Mouse (Mus musculus): Measurements from ENCODE around the gene Gm10961. TPM values are rescaled to one million over a fixed set of nuclear protein-coding genes. Genes with fewer than 3 reads are reported as not detected.

Gene Gm10961
- polyA plus RNA-seq, 1 experiment: not detected

GRCm38 (mm10) chr3:107629411-107629810, 1.7 kb upstream of the Gm10961 start:
- Histone ChIP-seq H3K27me3 (ENCODE audit: control insufficient read depth, insufficient read depth, low read length, poor library complexity, severe bottlenecking) (no peaks in the 10 kb centered on the region), H3K4me1 (ENCODE audit: control insufficient read depth, insufficient read depth, low read length) (no peaks in the 10 kb centered on the region), H3K36me3 (ENCODE audit: control insufficient read depth, insufficient read depth, low read length, poor library complexity, severe bottlenecking) (peaks cover 8% of the 10 kb centered on the region; the same call in 1 of the 2 replicates), H3K4me3 (ENCODE audit: low read depth, low read length) (no peak overlapping the region), H3K27ac (ENCODE audit: insufficient read depth, low read length) (no peak overlapping the region), H3K9me3 (replicated peaks; ENCODE audit: control insufficient read depth, insufficient read depth, low read length, poor library complexity, severe bottlenecking) (no peaks in the 10 kb centered on the region), H3K9ac (ENCODE audit: low read depth, poor library complexity, severe bottlenecking) (no peak overlapping the region)
- TF ChIP-seq EP300 (IDR thresholded peaks at IDR 0.05; ENCODE audit: insufficient read depth, low read depth, low read length): no peak
- TF ChIP-seq CTCF (IDR thresholded peaks at IDR 0.05; ENCODE audit: low read depth, low read length): no peak
- no peak for TF ChIP-seq POLR2A (IDR thresholded peaks at IDR 0.05; ENCODE audit: insufficient read depth, low read length)

DNA sequence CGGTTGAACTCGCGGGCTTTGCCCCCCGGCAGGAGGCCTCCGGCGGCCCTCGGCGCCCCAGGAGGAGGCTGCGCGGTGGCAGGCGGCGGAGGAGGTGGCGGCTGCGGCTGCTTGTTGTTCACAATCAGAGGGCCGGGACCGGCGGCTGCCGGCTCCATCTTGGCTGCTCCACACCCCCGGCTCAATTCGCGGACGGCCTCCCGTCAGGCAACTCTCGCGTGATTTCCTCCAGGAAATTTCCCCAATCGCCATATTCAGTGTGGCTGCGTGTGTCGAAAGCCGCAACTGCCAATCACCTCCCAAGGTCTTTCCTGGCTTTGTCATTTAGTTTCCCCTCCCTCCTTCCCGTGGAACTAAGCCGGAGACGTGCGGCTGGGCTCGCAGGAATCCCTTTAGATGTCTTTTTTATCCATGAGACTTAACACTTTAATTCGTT, 419 bp downstream of the Gm10961 start, which contains the start of gene Strip1:
Gene Strip1 (minus strand): TSS at position 172 of the 436 bp plus-strand sequence.
- 0 out of 2 replicates have a peak within 1 kb of the TSS, but pooled peaks have one; percentile 11 for H3K27ac ChIP-seq (ENCODE audit: insufficient read depth, low read length)
- H3K4me1 ChIP-seq (ENCODE audit: control insufficient read depth, insufficient read depth, low read length): no peaks in the 10 kb centered on the region
- no peaks in the 10 kb centered on the region for H3K9me3 ChIP-seq (replicated peaks; ENCODE audit: control insufficient read depth, insufficient read depth, low read length, poor library complexity, severe bottlenecking)
- peaks cover 4% of the 10 kb centered on the region; the same call in 1 of the 2 replicates for H3K36me3 ChIP-seq (ENCODE audit: control insufficient read depth, insufficient read depth, low read length, poor library complexity, severe bottlenecking)
- peak within 1 kb of the TSS; percentile 73 for H3K4me3 ChIP-seq (ENCODE audit: low read depth, low read length)
- peak within 1 kb of the TSS; percentile 96 for H3K9ac ChIP-seq (ENCODE audit: low read depth, poor library complexity, severe bottlenecking)
- no peaks in the 10 kb centered on the region for H3K27me3 ChIP-seq (ENCODE audit: control insufficient read depth, insufficient read depth, low read length, poor library complexity, severe bottlenecking)
- TF ChIP-seq CTCF (IDR thresholded peaks at IDR 0.05; ENCODE audit: low read depth, low read length): no peak
- TF ChIP-seq EP300 (IDR thresholded peaks at IDR 0.05; ENCODE audit: insufficient read depth, low read depth, low read length): no peak
- no peak for TF ChIP-seq POLR2A (IDR thresholded peaks at IDR 0.05; ENCODE audit: insufficient read depth, low read length)

DNA sequence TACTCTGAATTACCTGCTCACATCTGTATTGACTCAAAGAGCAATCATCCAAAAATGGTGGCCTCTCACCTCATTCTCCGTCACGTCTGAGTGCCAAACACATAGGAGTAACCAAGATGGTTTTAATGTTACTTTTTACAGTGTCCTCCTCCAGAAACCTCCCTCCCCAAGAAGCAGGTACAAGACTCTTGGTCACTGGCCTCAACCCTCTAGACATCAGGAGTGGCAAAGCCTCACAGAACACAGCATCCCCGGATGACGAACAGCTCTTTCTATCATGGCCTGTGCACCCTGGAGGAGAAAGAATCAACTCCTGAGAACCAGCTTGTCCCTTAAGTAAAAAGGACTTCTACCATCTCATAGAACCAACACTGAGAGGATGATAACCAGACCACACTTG, 1.7 kb downstream of the Gm10961 start:
- Histone ChIP-seq H3K9ac (ENCODE audit: low read depth, poor library complexity, severe bottlenecking) (no peak overlapping the region), H3K4me1 (ENCODE audit: control insufficient read depth, insufficient read depth, low read length) (no peaks in the 10 kb centered on the region), H3K27me3 (ENCODE audit: control insufficient read depth, insufficient read depth, low read length, poor library complexity, severe bottlenecking) (no peaks in the 10 kb centered on the region), H3K36me3 (ENCODE audit: control insufficient read depth, insufficient read depth, low read length, poor library complexity, severe bottlenecking) (no peaks in the 10 kb centered on the region), H3K27ac (ENCODE audit: insufficient read depth, low read length) (no peak overlapping the region), H3K4me3 (ENCODE audit: low read depth, low read length) (no peak overlapping the region), H3K9me3 (replicated peaks; ENCODE audit: control insufficient read depth, insufficient read depth, low read length, poor library complexity, severe bottlenecking) (no peaks in the 10 kb centered on the region)
- no peak for TF ChIP-seq POLR2A (IDR thresholded peaks at IDR 0.05; ENCODE audit: insufficient read depth, low read length)
- no peak for TF ChIP-seq EP300 (IDR thresholded peaks at IDR 0.05; ENCODE audit: insufficient read depth, low read depth, low read length)
- TF ChIP-seq CTCF (IDR thresholded peaks at IDR 0.05; ENCODE audit: low read depth, low read length): no peak

GRCm38 (mm10) chr3:107633906-107634305, 2.8 kb downstream of the Gm10961 start:
- H3K9ac ChIP-seq (ENCODE audit: low read depth, poor library complexity, severe bottlenecking): no peak overlapping the region
- H3K36me3 ChIP-seq (ENCODE audit: control insufficient read depth, insufficient read depth, low read length, poor library complexity, severe bottlenecking): no peaks in the 10 kb centered on the region
- H3K4me3 ChIP-seq (ENCODE audit: low read depth, low read length): no peak overlapping the region
- H3K27me3 ChIP-seq (ENCODE audit: control insufficient read depth, insufficient read depth, low read length, poor library complexity, severe bottlenecking): no peaks in the 10 kb centered on the region
- no peak overlapping the region for H3K27ac ChIP-seq (ENCODE audit: insufficient read depth, low read length)
- H3K9me3 ChIP-seq (replicated peaks; ENCODE audit: control insufficient read depth, insufficient read depth, low read length, poor library complexity, severe bottlenecking): no peaks in the 10 kb centered on the region
- TF ChIP-seq EP300 (IDR thresholded peaks at IDR 0.05; ENCODE audit: insufficient read depth, low read depth, low read length) (no peak), CTCF (IDR thresholded peaks at IDR 0.05; ENCODE audit: low read depth, low read length) (no peak), POLR2A (IDR thresholded peaks at IDR 0.05; ENCODE audit: insufficient read depth, low read length) (no peak)
- no peaks in the 10 kb centered on the region for H3K4me1 ChIP-seq (ENCODE audit: control insufficient read depth, insufficient read depth, low read length)

- Histone ChIP-seq H3K9ac (ENCODE audit: low read depth, poor library complexity, severe bottlenecking) (no peak overlapping the region), H3K27me3 (ENCODE audit: control insufficient read depth, insufficient read depth, low read length, poor library complexity, severe bottlenecking) (no peaks in the 10 kb centered on the region), H3K36me3 (ENCODE audit: control insufficient read depth, insufficient read depth, low read length, poor library complexity, severe bottlenecking) (no peaks in the 10 kb centered on the region), H3K4me3 (ENCODE audit: low read depth, low read length) (no peak overlapping the region), H3K4me1 (ENCODE audit: control insufficient read depth, insufficient read depth, low read length) (no peaks in the 10 kb centered on the region), H3K27ac (ENCODE audit: insufficient read depth, low read length) (no peak overlapping the region), H3K9me3 (replicated peaks; ENCODE audit: control insufficient read depth, insufficient read depth, low read length, poor library complexity, severe bottlenecking) (no peaks in the 10 kb centered on the region)
- TF ChIP-seq CTCF (IDR thresholded peaks at IDR 0.05; ENCODE audit: low read depth, low read length): no peak
- TF ChIP-seq EP300 (IDR thresholded peaks at IDR 0.05; ENCODE audit: insufficient read depth, low read depth, low read length): no peak
- no peak for TF ChIP-seq POLR2A (IDR thresholded peaks at IDR 0.05; ENCODE audit: insufficient read depth, low read length)
Measured at GRCm38 (mm10) chr3:107635836-107636235, 4.7 kb downstream of the Gm10961 start.

- H3K4me1 ChIP-seq (ENCODE audit: control insufficient read depth, insufficient read depth, low read length): no peaks in the 10 kb centered on the region
- H3K4me3 ChIP-seq (ENCODE audit: low read depth, low read length): no peak overlapping the region
- TF ChIP-seq POLR2A (IDR thresholded peaks at IDR 0.05; ENCODE audit: insufficient read depth, low read length): no peak
- TF ChIP-seq EP300 (IDR thresholded peaks at IDR 0.05; ENCODE audit: insufficient read depth, low read depth, low read length): no peak
- no peak for TF ChIP-seq CTCF (IDR thresholded peaks at IDR 0.05; ENCODE audit: low read depth, low read length)
- no peaks in the 10 kb centered on the region for H3K36me3 ChIP-seq (ENCODE audit: control insufficient read depth, insufficient read depth, low read length, poor library complexity, severe bottlenecking)
- H3K27me3 ChIP-seq (ENCODE audit: control insufficient read depth, insufficient read depth, low read length, poor library complexity, severe bottlenecking): no peaks in the 10 kb centered on the region
- H3K9ac ChIP-seq (ENCODE audit: low read depth, poor library complexity, severe bottlenecking): no peak overlapping the region
- H3K27ac ChIP-seq (ENCODE audit: insufficient read depth, low read length): no peak overlapping the region
- H3K9me3 ChIP-seq (replicated peaks; ENCODE audit: control insufficient read depth, insufficient read depth, low read length, poor library complexity, severe bottlenecking): no peaks in the 10 kb centered on the region
Measured at GRCm38 (mm10) chr3:107636236-107636635, 5.1 kb downstream of the Gm10961 start.
